Mouse (Mus musculus): Measurements from ENCODE around the gene St8sia4. TPM values are rescaled to one million over a fixed set of nuclear protein-coding genes. Genes with fewer than 3 reads are reported as not detected.

The St8sia4 gene
- polyA plus RNA-seq, 1 experiment from 2014 or later, result 35.2 TPM

DNA sequence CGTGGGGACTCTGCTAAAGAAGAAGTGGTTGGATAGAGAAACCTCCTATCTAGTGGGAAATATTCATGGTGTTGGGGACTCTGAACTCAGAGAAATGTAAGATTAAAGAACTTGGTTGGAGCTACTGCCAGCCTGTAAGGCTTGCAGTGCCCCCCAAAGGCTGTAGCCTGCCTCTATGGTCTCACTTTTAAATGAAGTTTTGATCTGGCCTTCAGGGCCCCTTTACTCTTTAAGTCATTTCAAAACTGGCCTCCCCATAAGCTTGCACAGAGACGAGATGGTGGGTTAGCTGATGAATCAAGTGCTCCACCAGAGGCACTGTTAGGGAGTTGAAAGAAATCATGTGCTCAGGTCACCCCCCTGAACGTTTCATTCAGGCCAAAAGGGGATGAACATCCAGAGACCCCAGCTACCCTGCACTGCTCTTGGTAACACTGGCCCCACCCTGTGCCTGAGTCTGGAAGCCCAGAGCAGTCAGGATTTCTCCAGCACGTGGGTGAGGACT, 3.0 kb downstream of the St8sia4 start:
- Histone ChIP-seq H3K27ac (ENCODE audit: low read depth, low read length) (peak overlapping the region; percentile 77; the same call in 1 of the 2 replicates), H3K9me3 (replicated peaks; ENCODE audit: control insufficient read depth, low read length) (no peaks in the 10 kb centered on the region), H3K4me3 (ENCODE audit: low read depth, low read length) (peak overlapping the region; percentile 63), H3K4me2 (ENCODE audit: low read length) (peak overlapping the region; percentile 52), H3K27me3 (replicated peaks; ENCODE audit: control insufficient read depth, insufficient read depth, low read length) (no peaks in the 10 kb centered on the region), H3K9ac (ENCODE audit: low read length) (peak overlapping the region; percentile 78), H3K36me3 (ENCODE audit: control insufficient read depth, insufficient read depth, low read length) (no peaks in the 10 kb centered on the region), H3K4me1 (ENCODE audit: control insufficient read depth, insufficient read depth, low read length) (peaks cover 10% of the 10 kb centered on the region)
- ATAC-seq (no peak; the same call in 1 of the 2 replicates), DNase-seq (ENCODE audit: low spot score) (peak; percentile 50)
- 22% methylated on average over 4 of the region's 4 CpGs for WGBS

DNA sequence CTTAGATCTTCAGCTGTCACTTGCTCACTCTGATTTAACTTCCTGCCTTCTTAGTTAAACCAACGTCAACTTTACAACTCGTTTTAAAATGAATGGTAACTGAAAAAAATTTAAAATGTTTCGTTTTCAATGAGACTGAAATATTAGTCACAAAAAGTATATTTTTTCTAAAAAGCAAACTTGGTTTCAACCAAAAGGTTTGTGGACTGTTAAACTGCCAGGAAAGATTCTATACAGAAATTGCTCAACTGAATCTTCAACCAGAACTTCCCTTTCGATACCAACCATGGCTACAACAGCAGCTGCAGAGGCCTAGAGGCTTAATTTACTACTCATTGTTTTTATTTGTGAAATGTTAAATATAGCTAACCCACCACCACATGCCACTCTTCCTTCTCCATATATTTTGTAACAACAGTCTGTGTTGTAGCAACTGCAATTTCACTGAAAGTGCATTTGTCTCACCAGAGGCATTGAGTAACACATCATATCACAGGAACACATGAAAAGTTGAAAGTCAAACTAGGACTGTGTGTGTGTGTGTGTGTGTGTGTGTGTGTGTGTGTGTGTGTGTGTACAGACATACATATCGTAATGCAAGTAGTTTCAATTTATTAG, 10.2 kb downstream of the St8sia4 start:
- ATAC-seq, result no peak
- no peak overlapping the region for H3K4me2 ChIP-seq (ENCODE audit: low read length)
- peaks cover 13% of the 10 kb centered on the region; the same call in 1 of the 2 replicates for H3K36me3 ChIP-seq (ENCODE audit: control insufficient read depth, insufficient read depth, low read length)
- DNase-seq (ENCODE audit: low spot score), result no peak
- no peaks in the 10 kb centered on the region for H3K27me3 ChIP-seq (replicated peaks; ENCODE audit: control insufficient read depth, insufficient read depth, low read length)
- no peak overlapping the region for H3K9ac ChIP-seq (ENCODE audit: low read length)
- H3K4me1 ChIP-seq (ENCODE audit: control insufficient read depth, insufficient read depth, low read length), result no peaks in the 10 kb centered on the region
- WGBS, result 88% methylated on average over 5 of the region's 5 CpGs
- H3K9me3 ChIP-seq (replicated peaks; ENCODE audit: control insufficient read depth, low read length), result no peaks in the 10 kb centered on the region
- no peak overlapping the region for H3K27ac ChIP-seq (ENCODE audit: low read depth, low read length)
- no peak overlapping the region for H3K4me3 ChIP-seq (ENCODE audit: low read depth, low read length)

DNA sequence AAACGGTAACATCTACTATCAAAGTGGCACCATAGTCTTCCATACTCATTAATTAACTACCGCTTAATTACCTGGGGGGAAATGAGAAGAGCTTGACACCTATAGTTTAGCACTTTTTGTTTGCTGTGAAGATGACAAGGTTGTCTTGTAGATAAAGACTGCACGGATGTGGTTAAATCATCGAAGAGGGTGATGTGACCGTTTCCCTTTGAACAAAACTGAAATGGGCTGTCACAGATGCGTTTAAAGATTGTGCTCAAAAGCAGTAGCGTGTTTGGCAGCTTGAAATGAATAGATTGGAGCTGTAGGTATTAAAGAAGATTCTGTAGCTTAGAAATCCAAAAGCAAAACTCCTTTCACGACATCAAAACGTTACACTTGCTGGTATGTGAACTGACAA, 11.8 kb downstream of the St8sia4 start:
- ATAC-seq (no peak), DNase-seq (ENCODE audit: low spot score) (no peak)
- Histone ChIP-seq H3K27ac (ENCODE audit: low read depth, low read length) (no peak overlapping the region), H3K9me3 (replicated peaks; ENCODE audit: control insufficient read depth, low read length) (no peaks in the 10 kb centered on the region), H3K36me3 (ENCODE audit: control insufficient read depth, insufficient read depth, low read length) (peaks cover 21% of the 10 kb centered on the region), H3K4me3 (ENCODE audit: low read depth, low read length) (no peak overlapping the region), H3K9ac (ENCODE audit: low read length) (no peak overlapping the region), H3K27me3 (replicated peaks; ENCODE audit: control insufficient read depth, insufficient read depth, low read length) (no peaks in the 10 kb centered on the region), H3K4me2 (ENCODE audit: low read length) (no peak overlapping the region), H3K4me1 (ENCODE audit: control insufficient read depth, insufficient read depth, low read length) (no peaks in the 10 kb centered on the region)
- WGBS, result 79% methylated on average over 9 of the region's 9 CpGs

- Histone ChIP-seq H3K9me3 (replicated peaks; ENCODE audit: control insufficient read depth, low read length) (no peaks in the 10 kb centered on the region), H3K36me3 (ENCODE audit: control insufficient read depth, insufficient read depth, low read length) (peaks cover 21% of the 10 kb centered on the region), H3K27me3 (replicated peaks; ENCODE audit: control insufficient read depth, insufficient read depth, low read length) (no peaks in the 10 kb centered on the region), H3K4me2 (ENCODE audit: low read length) (no peak overlapping the region), H3K4me3 (ENCODE audit: low read depth, low read length) (no peak overlapping the region), H3K9ac (ENCODE audit: low read length) (no peak overlapping the region), H3K4me1 (ENCODE audit: control insufficient read depth, insufficient read depth, low read length) (no peaks in the 10 kb centered on the region), H3K27ac (ENCODE audit: low read depth, low read length) (no peak overlapping the region)
- DNase-seq (ENCODE audit: low spot score) (no peak), ATAC-seq (no peak)
- WGBS, result 91% methylated on average over 8 of the region's 8 CpGs
Measured at GRCm38 (mm10) chr1:95653445-95653844, 13.9 kb downstream of the St8sia4 start.

DNA sequence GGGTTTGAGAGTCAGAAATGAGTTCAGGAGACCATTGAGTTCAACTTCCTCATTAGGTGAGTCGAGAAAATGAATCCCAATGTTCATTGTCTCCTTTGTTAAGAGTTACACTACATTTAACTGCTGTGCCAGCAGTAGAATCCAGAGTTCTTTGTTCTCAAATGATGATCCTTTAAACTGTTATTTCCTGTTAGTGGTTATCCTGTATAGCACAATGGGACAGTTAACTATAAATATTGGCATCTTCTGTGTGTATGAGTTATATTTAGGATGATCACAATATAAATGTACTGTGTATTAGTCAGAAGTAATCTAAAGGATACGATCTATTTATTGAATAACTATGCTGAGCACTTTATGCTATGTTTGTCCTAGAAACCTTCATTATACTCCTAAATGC, 23.1 kb downstream of the St8sia4 start:
- ATAC-seq (no peak), DNase-seq (ENCODE audit: low spot score) (no peak)
- no peaks in the 10 kb centered on the region for H3K9me3 ChIP-seq (replicated peaks; ENCODE audit: control insufficient read depth, low read length)
- H3K27ac ChIP-seq (ENCODE audit: low read depth, low read length), result no peak overlapping the region
- no peaks in the 10 kb centered on the region for H3K27me3 ChIP-seq (replicated peaks; ENCODE audit: control insufficient read depth, insufficient read depth, low read length)
- no peaks in the 10 kb centered on the region for H3K36me3 ChIP-seq (ENCODE audit: control insufficient read depth, insufficient read depth, low read length)
- no peak overlapping the region for H3K4me3 ChIP-seq (ENCODE audit: low read depth, low read length)
- 57% methylated on average over 2 of the region's 2 CpGs for WGBS
- no peak overlapping the region for H3K9ac ChIP-seq (ENCODE audit: low read length)
- H3K4me1 ChIP-seq (ENCODE audit: control insufficient read depth, insufficient read depth, low read length), result no peaks in the 10 kb centered on the region
- H3K4me2 ChIP-seq (ENCODE audit: low read length), result no peak overlapping the region

DNA sequence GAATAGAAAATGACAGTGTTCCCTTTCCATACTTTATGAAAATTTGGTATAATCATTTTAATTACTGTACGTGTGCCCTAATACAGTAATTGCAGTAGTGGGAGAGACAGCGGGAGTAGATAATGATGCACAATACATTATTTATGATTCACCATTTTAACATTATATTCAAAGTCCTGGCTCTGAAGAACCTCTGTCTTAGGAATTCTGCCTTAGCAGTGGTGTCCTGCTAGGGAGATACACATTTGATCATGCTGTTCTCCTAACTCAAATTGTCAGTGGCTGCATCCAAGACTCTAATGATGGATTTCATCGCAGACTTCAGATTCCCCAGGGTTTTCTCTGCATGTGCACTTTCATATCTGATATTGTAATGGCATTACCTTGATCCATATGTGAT, 28.4 kb downstream of the St8sia4 start:
- Histone ChIP-seq H3K4me3 (ENCODE audit: low read depth, low read length) (no peak overlapping the region), H3K27me3 (replicated peaks; ENCODE audit: control insufficient read depth, insufficient read depth, low read length) (no peaks in the 10 kb centered on the region), H3K4me1 (ENCODE audit: control insufficient read depth, insufficient read depth, low read length) (no peaks in the 10 kb centered on the region), H3K36me3 (ENCODE audit: control insufficient read depth, insufficient read depth, low read length) (peaks cover 9% of the 10 kb centered on the region; the same call in 1 of the 2 replicates), H3K4me2 (ENCODE audit: low read length) (no peak overlapping the region), H3K9ac (ENCODE audit: low read length) (no peak overlapping the region), H3K27ac (ENCODE audit: low read depth, low read length) (no peak overlapping the region), H3K9me3 (replicated peaks; ENCODE audit: control insufficient read depth, low read length) (0 out of 2 replicates have a peak, but pooled peaks cover 3% of the 10 kb centered on the region)
- WGBS, result 84% methylated on average over 3 of the region's 3 CpGs
- ATAC-seq (no peak), DNase-seq (ENCODE audit: low spot score) (no peak)

GRCm38 (mm10) chr1:95624376-95624775, 43.0 kb downstream of the St8sia4 start:
- Histone ChIP-seq H3K9me3 (replicated peaks; ENCODE audit: control insufficient read depth, low read length) (no peaks in the 10 kb centered on the region), H3K27ac (ENCODE audit: low read depth, low read length) (no peak overlapping the region), H3K27me3 (replicated peaks; ENCODE audit: control insufficient read depth, insufficient read depth, low read length) (no peaks in the 10 kb centered on the region), H3K4me2 (ENCODE audit: low read length) (no peak overlapping the region), H3K4me3 (ENCODE audit: low read depth, low read length) (no peak overlapping the region), H3K36me3 (ENCODE audit: control insufficient read depth, insufficient read depth, low read length) (peaks cover 10% of the 10 kb centered on the region; the same call in 1 of the 2 replicates), H3K4me1 (ENCODE audit: control insufficient read depth, insufficient read depth, low read length) (no peaks in the 10 kb centered on the region), H3K9ac (ENCODE audit: low read length) (no peak overlapping the region)
- ATAC-seq (no peak), DNase-seq (ENCODE audit: low spot score) (no peak)
- WGBS, result 68% methylated on average over 5 of the region's 5 CpGs

DNA sequence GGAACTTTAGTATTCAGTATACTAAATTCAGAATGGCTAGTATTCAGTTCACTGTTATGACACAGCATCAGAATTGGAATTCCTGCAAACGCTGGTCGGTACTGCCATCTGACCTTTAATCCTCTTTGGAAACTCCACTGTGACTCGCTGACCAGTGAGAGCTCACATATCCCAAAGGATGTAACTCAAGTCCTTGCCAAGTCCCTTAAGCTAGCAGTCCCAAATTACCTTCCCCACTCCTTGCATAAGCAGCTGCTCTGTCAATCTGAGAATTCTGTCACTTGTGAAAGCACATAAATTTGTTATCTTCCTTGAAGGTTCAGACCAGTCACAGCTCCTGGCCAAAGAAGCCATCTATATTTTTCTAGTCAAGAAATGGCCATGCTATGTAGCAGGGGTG, 48.7 kb downstream of the St8sia4 start:
- Histone ChIP-seq H3K27me3 (replicated peaks; ENCODE audit: control insufficient read depth, insufficient read depth, low read length) (no peaks in the 10 kb centered on the region), H3K9me3 (replicated peaks; ENCODE audit: control insufficient read depth, low read length) (no peaks in the 10 kb centered on the region), H3K9ac (ENCODE audit: low read length) (no peak overlapping the region), H3K4me2 (ENCODE audit: low read length) (no peak overlapping the region), H3K4me3 (ENCODE audit: low read depth, low read length) (no peak overlapping the region), H3K27ac (ENCODE audit: low read depth, low read length) (no peak overlapping the region), H3K4me1 (ENCODE audit: control insufficient read depth, insufficient read depth, low read length) (no peaks in the 10 kb centered on the region), H3K36me3 (ENCODE audit: control insufficient read depth, insufficient read depth, low read length) (peaks cover 5% of the 10 kb centered on the region; the same call in 1 of the 2 replicates)
- WGBS, result 64% methylated on average over 3 of the region's 3 CpGs
- DNase-seq (ENCODE audit: low spot score), result no peak
- ATAC-seq, result no peak

DNA sequence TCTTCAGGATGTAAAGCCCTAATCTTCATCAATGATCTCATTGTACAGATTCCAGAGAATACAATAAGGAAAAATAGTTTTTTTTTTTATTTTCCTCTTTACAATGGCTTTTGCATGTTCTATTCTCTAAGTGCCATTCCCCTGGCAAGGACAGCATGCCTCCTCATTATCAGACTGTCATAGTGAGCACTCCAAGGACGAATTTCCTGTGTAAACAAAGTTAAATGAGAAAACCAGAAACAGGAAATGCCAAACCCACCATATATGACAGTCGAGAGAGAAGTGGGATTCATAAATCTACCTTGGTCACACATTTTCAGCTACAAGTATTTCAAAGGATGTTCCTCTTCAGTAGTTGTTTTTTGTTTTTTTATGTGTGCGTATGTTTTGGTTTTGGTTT, 49.2 kb downstream of the St8sia4 start:
- Histone ChIP-seq H3K4me3 (ENCODE audit: low read depth, low read length) (no peak overlapping the region), H3K4me1 (ENCODE audit: control insufficient read depth, insufficient read depth, low read length) (no peaks in the 10 kb centered on the region), H3K4me2 (ENCODE audit: low read length) (no peak overlapping the region), H3K27me3 (replicated peaks; ENCODE audit: control insufficient read depth, insufficient read depth, low read length) (no peaks in the 10 kb centered on the region), H3K9me3 (replicated peaks; ENCODE audit: control insufficient read depth, low read length) (no peaks in the 10 kb centered on the region), H3K27ac (ENCODE audit: low read depth, low read length) (no peak overlapping the region), H3K36me3 (ENCODE audit: control insufficient read depth, insufficient read depth, low read length) (peaks cover 5% of the 10 kb centered on the region; the same call in 1 of the 2 replicates), H3K9ac (ENCODE audit: low read length) (no peak overlapping the region)
- no peak for ATAC-seq
- 73% methylated on average over 3 of the region's 3 CpGs for whole genome bisulfite sequencing
- DNase-seq (ENCODE audit: low spot score), result no peak
